Mouse (Mus musculus) v-Abl transformed pro-B cells (cell line): ENCODE measurements around the gene E2f3.

Experiments
- in situ Hi-C, 2 experiments: fragments of 400-800 bp; cut with MboI; formaldehyde crosslinking; loops; one replicate each; pipeline ENCODE4 v1.15.1; 2025; ENCODE audit not compliant: unreplicated experiment in 2 of 2

E2f3 gene

GRCm38 (mm10) chr13:29940071-29940470 is 45.8 kb downstream of the E2f3 start:
- in situ Hi-C loops: no loop called here

GRCm38 (mm10) chr13:29939399-29939798 is 46.5 kb downstream of the E2f3 start:
- in situ Hi-C loops: no loop called here

- in situ Hi-C loops: no loop called here
These were observed 47.1 kb downstream of the E2f3 start for GRCm38 (mm10) chr13:29938776-29939175.

DNA sequence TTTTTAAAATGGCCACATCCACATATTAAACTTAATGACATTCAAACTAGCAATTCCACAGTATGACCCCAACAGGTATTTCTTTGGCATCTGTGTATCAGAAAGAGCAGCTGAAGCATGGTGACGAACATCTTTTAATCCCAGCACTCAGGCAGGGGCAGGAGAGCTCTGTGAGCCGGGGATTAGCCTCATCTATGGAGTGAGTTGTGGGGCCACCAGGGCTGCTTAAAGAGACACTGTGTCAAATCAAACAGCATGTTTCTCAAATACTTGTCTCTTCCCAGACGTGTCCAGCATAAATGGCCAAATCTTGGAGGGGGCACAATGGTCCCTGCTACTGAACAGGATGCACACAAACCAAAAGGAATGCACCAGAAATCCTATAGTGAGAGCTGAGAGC is 59.7 kb downstream of the E2f3 start:
- in situ Hi-C loops: no loop called here

- in situ Hi-C loops: no loop called here
These were observed 66.0 kb downstream of the E2f3 start for GRCm38 (mm10) chr13:29919841-29920240.

DNA sequence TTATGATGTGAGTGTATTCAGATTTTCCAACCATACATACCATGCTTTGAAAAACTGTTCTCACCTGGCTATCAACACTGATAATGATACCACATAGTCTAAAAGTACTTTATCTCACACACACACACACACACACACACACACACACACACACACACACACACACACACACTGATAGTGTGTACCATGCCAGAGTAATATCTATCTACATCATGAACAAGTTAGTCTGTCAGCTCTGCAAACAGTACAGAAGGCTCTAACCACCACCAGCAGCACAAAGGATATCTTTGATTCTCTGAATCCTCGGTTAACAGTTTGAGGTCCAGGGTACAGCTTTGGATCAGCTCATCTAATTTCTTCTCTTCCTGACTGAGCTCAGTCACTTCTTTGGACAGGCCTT is 69.3 kb downstream of the E2f3 start:
- in situ Hi-C loops: no loop called here

DNA sequence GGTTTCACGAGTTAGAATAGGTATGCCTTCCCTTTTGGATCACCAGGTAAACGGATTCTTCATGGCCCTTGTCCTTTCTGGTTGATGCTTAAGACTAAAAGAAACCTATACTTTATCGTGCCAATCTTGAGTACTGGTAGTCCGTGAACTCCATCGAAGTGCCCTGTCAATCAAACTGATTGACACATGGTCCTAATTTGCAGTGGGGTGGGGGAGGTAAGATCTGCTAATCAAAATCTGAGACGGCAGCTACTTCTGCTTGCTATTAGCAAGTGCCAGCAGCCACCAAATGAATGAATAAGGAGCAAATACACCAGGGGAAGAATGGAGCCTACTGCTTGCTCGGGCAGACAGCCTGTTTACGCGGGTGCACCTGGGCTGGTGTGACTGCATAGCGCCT is 72.3 kb downstream of the E2f3 start:
- in situ Hi-C loops: no loop called here

- in situ Hi-C loops: no loop called here
These were observed 72.8 kb downstream of the E2f3 start for GRCm38 (mm10) chr13:29913061-29913460.

DNA sequence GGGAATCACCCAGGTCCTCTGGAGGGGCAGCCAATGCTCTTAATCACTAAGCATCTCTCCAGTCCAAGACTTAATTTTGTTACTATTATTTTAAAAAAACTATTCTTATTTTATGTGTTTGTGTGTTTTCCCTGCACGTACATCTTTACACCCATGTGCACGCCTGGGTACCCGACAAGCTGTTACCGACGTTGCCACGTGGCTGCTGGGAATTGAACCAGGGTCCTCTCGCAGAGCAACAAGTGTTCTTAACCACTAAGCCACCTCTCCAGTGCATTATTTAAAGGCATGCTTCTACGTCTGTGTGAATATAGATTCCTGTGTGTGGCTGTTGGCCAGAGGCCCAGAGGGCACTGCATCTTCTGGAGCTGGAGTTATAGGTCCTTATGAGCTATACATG is 73.6 kb downstream of the E2f3 start:
- in situ Hi-C loops: no loop called here

GRCm38 (mm10) chr13:29911141-29911540 is 74.7 kb downstream of the E2f3 start:
- in situ Hi-C loops: no loop called here

DNA sequence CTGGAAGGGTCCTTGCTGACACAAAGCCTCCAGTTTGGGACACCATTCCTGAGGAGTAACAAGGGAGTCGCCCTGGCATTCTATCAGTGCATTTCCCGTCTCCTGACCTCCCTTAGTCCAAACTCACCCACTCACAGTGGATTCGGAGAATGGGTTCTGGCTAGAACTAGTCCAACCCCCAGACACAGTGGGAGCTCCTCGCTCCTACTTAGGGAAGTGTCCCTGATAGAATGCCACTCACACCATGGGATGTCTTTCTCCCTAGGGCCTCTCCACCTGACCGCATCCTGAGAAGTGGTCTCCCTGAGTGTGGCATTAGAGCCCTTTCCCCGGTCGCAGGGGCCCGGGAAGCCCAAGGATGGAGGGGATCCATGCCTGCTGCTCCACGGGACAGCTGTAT is 77.4 kb downstream of the E2f3 start:
- in situ Hi-C loops: no loop called here

GRCm38 (mm10) chr13:29907995-29908394 is 77.9 kb downstream of the E2f3 start:
- in situ Hi-C loops: no loop called here

DNA sequence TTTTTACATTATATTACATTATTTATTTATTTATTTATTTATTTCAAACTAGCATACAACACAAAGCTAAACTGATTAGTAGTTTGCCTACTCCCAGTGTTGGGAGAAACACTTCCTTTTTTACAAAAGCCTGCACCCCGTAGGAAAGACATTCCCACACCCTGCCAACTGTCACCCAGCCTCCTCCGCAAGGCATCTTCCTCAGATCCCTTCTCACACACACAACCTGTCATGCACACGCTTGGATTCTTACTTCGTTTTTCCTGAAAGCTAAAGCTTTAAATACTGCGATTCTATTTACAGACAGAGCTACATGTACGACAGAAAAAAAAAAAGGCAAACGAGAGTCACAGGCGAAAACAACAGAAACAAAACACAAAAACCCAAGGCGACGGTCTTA is 79.1 kb downstream of the E2f3 start:
- in situ Hi-C loops: no loop called here

DNA sequence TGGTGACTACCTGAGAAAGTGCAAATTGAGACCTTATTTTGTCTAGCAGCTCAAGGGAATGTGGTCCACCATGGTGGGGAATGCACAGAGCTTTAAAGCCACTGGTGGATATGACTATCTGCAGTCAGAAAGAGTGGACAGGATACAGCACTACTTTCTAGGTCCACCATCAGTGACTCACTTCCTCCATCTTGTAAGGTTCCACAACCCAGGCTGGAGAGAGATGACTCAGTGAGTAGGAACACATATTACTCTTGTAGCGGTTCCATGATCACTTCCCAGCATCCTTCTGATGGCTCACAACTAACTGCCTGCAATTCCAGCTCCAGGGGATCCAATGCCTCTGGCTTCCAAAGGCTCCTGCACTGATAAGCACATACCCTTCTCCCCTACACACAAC is 82.5 kb downstream of the E2f3 start:
- in situ Hi-C loops: no loop called here

DNA sequence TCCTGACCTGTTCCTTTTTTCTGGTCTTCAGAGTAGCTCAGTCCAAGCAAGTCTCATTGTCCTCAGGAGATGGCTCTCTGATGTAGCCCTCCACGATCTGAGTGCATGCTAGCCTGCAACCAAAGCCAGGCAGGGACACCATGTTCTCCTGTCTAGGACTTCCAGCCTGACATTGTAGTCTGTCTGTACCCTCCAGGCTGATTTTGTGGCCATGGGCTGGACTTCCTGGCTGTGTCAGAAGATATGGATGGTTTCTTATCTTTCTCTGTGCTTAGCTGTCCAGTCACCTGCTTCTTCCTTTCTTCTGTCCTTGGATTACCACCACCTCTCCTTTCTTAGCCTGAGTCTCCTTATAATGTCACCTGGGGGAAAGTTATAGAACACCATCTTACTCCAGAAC is 83.2 kb downstream of the E2f3 start:
- in situ Hi-C loops: no loop called here

DNA sequence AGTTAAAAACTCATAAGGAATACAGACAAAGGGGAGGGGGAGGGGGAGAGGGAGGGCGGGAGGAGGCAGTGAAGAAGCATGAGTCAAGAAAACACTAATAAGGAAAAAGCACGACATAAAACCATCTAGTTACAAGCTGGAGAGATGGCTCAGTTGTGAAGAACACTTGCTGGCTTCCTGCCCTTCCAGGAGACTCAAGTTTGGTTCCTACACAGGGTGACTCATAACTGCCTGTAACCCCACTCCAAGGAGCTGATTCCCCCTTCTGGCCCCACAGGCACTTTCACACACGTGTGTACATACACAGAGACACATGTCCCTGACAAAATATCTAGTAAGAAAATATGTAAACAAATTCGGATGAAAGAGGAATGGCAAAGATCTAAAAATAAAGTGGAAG is 84.2 kb downstream of the E2f3 start:
- in situ Hi-C loops: no loop called here

DNA sequence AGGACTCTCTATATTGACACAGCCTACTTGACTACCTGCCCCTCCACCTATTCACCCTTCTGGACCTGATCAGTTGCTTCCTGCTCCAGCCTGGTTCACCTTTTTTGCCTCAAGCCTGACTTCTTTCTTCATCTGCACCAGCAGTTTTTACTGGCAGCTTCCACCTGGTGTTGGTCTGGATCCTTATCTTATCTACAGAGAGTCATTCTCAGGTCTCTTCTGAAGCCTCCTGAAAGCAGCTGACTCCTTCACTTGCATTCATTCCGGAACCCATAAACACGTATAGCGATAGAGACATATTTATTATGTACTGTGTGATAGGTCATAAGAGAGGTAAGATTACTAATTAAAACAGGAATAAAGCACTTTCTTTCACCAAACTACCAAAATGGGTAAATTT is 119.1 kb downstream of the E2f3 start:
- in situ Hi-C loops: loop anchor here in 1 of 2 experiments (25.0 kb wide), 2 partner anchors 396 to 671 kb away; partner anchors contain the start of gene Uqcrfs1

DNA sequence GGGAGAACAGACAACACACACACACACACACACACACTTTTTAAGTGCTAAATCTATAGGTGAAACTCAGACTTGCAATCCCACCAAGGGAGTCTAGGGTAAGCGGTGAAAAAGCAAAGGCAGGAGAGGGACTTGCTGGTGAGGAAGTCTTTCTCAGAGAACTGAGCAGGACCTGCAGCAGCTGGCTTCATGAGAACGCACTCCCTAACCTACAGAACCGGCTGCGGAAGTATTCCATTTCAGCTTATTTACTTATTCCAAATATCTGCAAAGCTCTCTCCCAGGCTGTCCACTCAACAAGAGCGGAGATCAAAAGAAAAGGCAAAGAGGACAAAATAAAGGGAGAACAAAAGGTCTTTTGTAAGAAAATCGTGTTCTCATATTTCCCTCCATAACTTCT is 121.5 kb downstream of the E2f3 start:
- in situ Hi-C loops: loop anchor here in 1 of 2 experiments (25.0 kb wide), 2 partner anchors 398 to 673 kb away; partner anchors contain the start of gene Uqcrfs1

DNA sequence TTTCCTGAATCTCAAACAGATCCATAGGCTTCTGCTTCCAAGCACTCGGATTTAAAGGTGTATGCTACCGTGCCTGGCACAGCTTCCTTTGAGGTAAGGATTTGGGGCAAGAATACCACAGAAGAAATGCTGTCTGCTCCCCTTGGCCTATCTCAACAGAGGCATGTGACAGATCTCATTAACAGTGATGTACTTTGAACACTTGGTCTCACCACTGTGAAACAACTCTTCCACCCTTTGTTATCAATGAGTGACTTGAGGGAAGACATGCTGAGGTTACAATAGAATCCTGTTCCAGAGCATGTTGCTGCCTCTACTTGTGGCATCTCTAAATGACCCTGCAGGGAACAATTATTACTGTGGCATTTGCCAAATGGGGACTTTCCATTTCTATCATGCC is 125.8 kb downstream of the E2f3 start:
- in situ Hi-C loops: loop anchor here in 1 of 2 experiments (25.0 kb wide), 2 partner anchors 402 to 677 kb away; partner anchors contain the start of gene Uqcrfs1

DNA sequence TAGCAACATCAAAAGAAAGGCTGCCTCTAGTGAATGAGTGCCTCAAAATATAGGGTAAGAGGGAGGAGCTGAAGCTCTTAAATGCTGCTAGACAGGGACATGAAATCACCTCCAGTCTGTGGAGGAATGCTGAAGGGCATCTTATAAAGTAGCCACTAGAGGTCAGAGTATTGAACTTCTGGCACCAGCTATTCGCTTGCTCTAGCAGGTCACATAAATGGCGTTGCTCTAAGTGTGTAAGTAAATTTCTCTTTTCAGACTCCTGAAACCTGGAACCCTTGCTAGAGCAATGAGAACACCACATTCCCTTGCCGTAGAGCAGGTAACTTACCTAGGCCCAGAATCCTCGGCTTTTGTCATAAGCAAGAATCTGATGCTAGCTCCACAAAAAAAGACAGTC is 128.4 kb downstream of the E2f3 start:
- in situ Hi-C loops: loop anchor here (5.0 to 25.0 kb wide), 5 partner anchors 130 to 680 kb away; partner anchors contain the start of genes E2f3 (in 2 of the 2) and Uqcrfs1 (in 1 of the 2)
